Mouse (Mus musculus) liver, embryonic 14.5 days (tissue): ENCODE data around the gene Thra. TPM values are rescaled to one million over a fixed set of nuclear protein-coding genes. Genes with fewer than 3 reads are reported as not detected.
A peak's percentile ranks its signal among the peaks of the same experiment; 100 is the strongest.

ENCODE experiments used
- ATAC-seq: fragments of 200-750 bp; cut with Nextera tagmentation; 2 replicates; pipeline ENCODE4 v1.8.0; 2017; ENCODE audit warnings: moderate number of reproducible peaks, mild to moderate bottlenecking, moderate library complexity; ENCODE audit not compliant: insufficient read depth
- DNase-seq, 3 experiments: peaks; one replicate each; pipeline ENCODE4 v3.0.0-alpha.2; 2012 to 2013; ENCODE audit warnings: low read depth in 3 of 3, low spot score in 3 of 3
- H3K27ac ChIP-seq: fragments of 300-500 bp; sonication (generic); 2 replicates; pipeline ENCODE4 v1.5.1; 2014; ENCODE audit warnings: moderate library complexity, mild to moderate bottlenecking, control low read depth, inconsistent platforms
- H3K27me3 ChIP-seq: fragments of 300-500 bp; sonication (generic); 2 replicates; pipeline ENCODE4 v1.6.1; 2014; ENCODE audit warnings: mild to moderate bottlenecking, low read length, moderate library complexity; ENCODE audit not compliant: control insufficient read depth, insufficient read depth
- H3K36me3 ChIP-seq: fragments of 300-500 bp; sonication (generic); replicated peaks from 2 replicates; pipeline ENCODE4 v1.6.1; 2014; ENCODE audit warnings: low read depth; ENCODE audit not compliant: control insufficient read depth, insufficient read depth
- H3K4me1 ChIP-seq, 2 experiments: fragments of 200-500 bp in 1 of 2; fragments of 300-500 bp in 1 of 2; sonication (generic) in 1 of 2; replicated peaks; 2 replicates each; pipeline ENCODE4 v1.6.1; 2012 to 2014; ENCODE audit warnings: antibody characterized with exemption in 1 of 2, inconsistent platforms in 1 of 2, low read length in 1 of 2; ENCODE audit not compliant: control insufficient read depth in 2 of 2, insufficient read depth in 2 of 2
- H3K4me2 ChIP-seq: fragments of 300-500 bp; sonication (generic); 2 replicates; pipeline ENCODE4 v1.6.1; 2014; ENCODE audit warnings: low read depth, mild to moderate bottlenecking, control low read depth, moderate library complexity
- H3K4me3 ChIP-seq, 2 experiments: fragments of 200-500 bp in 1 of 2; fragments of 300-500 bp in 1 of 2; sonication (generic) in 1 of 2; 2 replicates each; pipeline ENCODE4 v1.5.1; 2012 to 2014; ENCODE audit warnings: low read depth in 2 of 2, low read length in 2 of 2, mild to moderate bottlenecking in 2 of 2, control low read depth in 1 of 2, inconsistent platforms in 1 of 2, moderate library complexity in 1 of 2; ENCODE audit not compliant: insufficient read depth in 1 of 2
- H3K9ac ChIP-seq: fragments of 300-500 bp; sonication (generic); replicated peaks from 2 replicates; pipeline ENCODE4 v1.6.1; 2014; ENCODE audit warnings: mild to moderate bottlenecking, control low read depth, moderate library complexity
- H3K9me3 ChIP-seq: fragments of 300-500 bp; sonication (generic); 2 replicates; pipeline ENCODE4 v1.6.1; 2016; ENCODE audit warnings: low read length, mixed read lengths; ENCODE audit not compliant: control insufficient read depth
- CTCF ChIP-seq: IDR thresholded peaks from 2 replicates; pipeline ENCODE4 v1.5.1; 2016; ENCODE audit warnings: antibody characterized with exemption, low read depth, control low read depth
- EP300 ChIP-seq: IDR thresholded peaks from 2 replicates; pipeline ENCODE4 v1.6.1; 2016; ENCODE audit warnings: antibody characterized with exemption, low read depth
- WGBS: fragments of 180-500 bp; shearing (Covaris S2); extraction: QIAGEN DNeasy Blood & Tissue Kit; methylation state at CpG from one replicate; pipeline ENCODE4 v1.1.7; 2014; ENCODE audit not compliant: insufficient replicate concordance; 5-methylcytosine and 5-hydroxymethylcytosine counted together
- polyA plus RNA-seq, 2 experiments: library from polyadenylated mRNA; depleted of rRNA in 1 of 2; stranded (reverse) in 1 of 2; unstranded in 1 of 2; fragments of >200 nt; fragmentation: Nextera tagmentation in 1 of 2; extraction: Ambion mirVana in 1 of 2; gene quantifications; 2 replicates each; pipeline versions ENCODE4 v1.2.1 to v1.2.3; 2012 to 2014

Gene Thra
- polyA plus RNA-seq, 2 experiments, result 8.3 to 15.6 TPM

- peaks cover 7 to 10% of the 10 kb centered on the region in 2 experiments; a peak in 3 of 4 replicates for H3K4me1 ChIP-seq
- H3K9ac ChIP-seq, result no peak overlapping the region
- no peak overlapping the region for H3K27ac ChIP-seq
- no peak for ATAC-seq
- H3K4me2 ChIP-seq, result no peak overlapping the region
- no peak overlapping the region for H3K4me3 ChIP-seq
- no peaks in the 10 kb centered on the region for H3K9me3 ChIP-seq
- peaks cover 6% of the 10 kb centered on the region for H3K36me3 ChIP-seq
- WGBS, result 80% methylated on average over 15 of the region's 15 CpGs
- no peaks in the 10 kb centered on the region for H3K27me3 ChIP-seq
- TF ChIP-seq EP300, result no peak
- no peak for TF ChIP-seq CTCF
- no peak for DNase-seq
Observed at GRCm38 (mm10) chr11:98725926-98726506, 14.4 kb upstream of the Thra start.

- ATAC-seq (peak; percentile 96), DNase-seq (peak; percentile 85 to 89 (median 85))
- Histone ChIP-seq H3K27me3 (no peaks in the 10 kb centered on the region), H3K27ac (peak within 1 kb of the TSS; percentile 26), H3K4me2 (peak within 1 kb of the TSS; percentile 99), H3K4me3 (peak within 1 kb of the TSS; percentile 81 to 100), H3K9ac (peak within 1 kb of the TSS; percentile 63), H3K9me3 (peaks cover 2% of the 10 kb centered on the region), H3K4me1 (peaks cover 7 to 10% of the 10 kb centered on the region in 2 experiments; a peak in 3 of 4 replicates), H3K36me3 (peaks cover 4% of the 10 kb centered on the region)
- TF ChIP-seq EP300, result no peak; the same call in 1 of the 2 replicates
- no peak for TF ChIP-seq CTCF
- 0% methylated on average over 16 of the region's 16 CpGs for WGBS
Observed at GRCm38 (mm10) chr11:98729119-98729588, 11.3 kb upstream of the Thra start, which contains the start of gene Med24. Gene Med24, minus strand, starts transcription at chr11:98729435.

GRCm38 (mm10) chr11:98730727-98731126 is 9.7 kb upstream of the Thra start:
- Histone ChIP-seq H3K4me1 (peaks cover 7 to 10% of the 10 kb centered on the region in 2 experiments; a peak in 3 of 4 replicates), H3K9me3 (peaks cover 4% of the 10 kb centered on the region), H3K4me3 (no peak overlapping the region), H3K27me3 (no peaks in the 10 kb centered on the region), H3K9ac (no peak overlapping the region), H3K36me3 (no peaks in the 10 kb centered on the region), H3K4me2 (no peak overlapping the region), H3K27ac (no peak overlapping the region)
- 64% methylated on average over 4 of the region's 4 CpGs for WGBS
- TF ChIP-seq EP300, result no peak
- TF ChIP-seq CTCF, result no peak
- ATAC-seq (no peak), DNase-seq (no peak)

GRCm38 (mm10) chr11:98731134-98731533 is 9.3 kb upstream of the Thra start:
- no peak overlapping the region for H3K4me3 ChIP-seq
- no peaks in the 10 kb centered on the region for H3K36me3 ChIP-seq
- H3K27ac ChIP-seq, result no peak overlapping the region
- peaks cover 7 to 8% of the 10 kb centered on the region in 2 experiments; a peak in 3 of 4 replicates for H3K4me1 ChIP-seq
- no peak overlapping the region for H3K9ac ChIP-seq
- ATAC-seq (no peak), DNase-seq (no peak)
- no peaks in the 10 kb centered on the region for H3K27me3 ChIP-seq
- TF ChIP-seq EP300, result no peak
- TF ChIP-seq CTCF, result no peak
- peaks cover 4% of the 10 kb centered on the region for H3K9me3 ChIP-seq
- 62% methylated on average over 5 of the region's 5 CpGs for WGBS
- no peak overlapping the region for H3K4me2 ChIP-seq

- WGBS, result 59% methylated on average over 3 of the region's 3 CpGs
- TF ChIP-seq CTCF, result peak; percentile 60
- TF ChIP-seq EP300, result no peak
Observed at GRCm38 (mm10) chr11:98734020-98734419, 6.4 kb upstream of the Thra start.

More at GRCm38 (mm10) chr11:98734020-98734419, 6.4 kb upstream of the Thra start:
- H3K9ac ChIP-seq, result no peak overlapping the region
- H3K27ac ChIP-seq, result no peak overlapping the region
- no peaks in the 10 kb centered on the region for H3K36me3 ChIP-seq
- H3K4me2 ChIP-seq, result no peak overlapping the region
- H3K9me3 ChIP-seq, result peaks cover 4% of the 10 kb centered on the region
- H3K4me1 ChIP-seq, result peaks cover 7 to 8% of the 10 kb centered on the region in 2 experiments
- H3K27me3 ChIP-seq, result no peaks in the 10 kb centered on the region
- no peak for DNase-seq
- H3K4me3 ChIP-seq, result no peak overlapping the region
- no peak for ATAC-seq
